Mouse (Mus musculus) MEL (cell line): ENCODE results near the gene Ddi2. TPM values are rescaled to one million over a fixed set of nuclear protein-coding genes. Genes with fewer than 3 reads are reported as not detected.
A peak's percentile ranks its signal among the peaks of the same experiment; 100 is the strongest.

Experiments
- DNase-seq: peaks from one replicate; pipeline ENCODE4 v3.0.0; 2011; ENCODE audit warnings: low read depth, low spot score
- H3K27ac ChIP-seq: 2 replicates; pipeline ENCODE4 v1.5.1; 2012; ENCODE audit warnings: low read depth, mild to moderate bottlenecking, control low read depth, low read length, moderate library complexity; ENCODE audit not compliant: control insufficient read depth
- H3K27me3 ChIP-seq, 2 experiments: fragments of 150-350 bp in 1 of 2; sonication (generic) in 1 of 2; 2 replicates each; pipeline ENCODE4 v1.6.1; 2012; ENCODE audit warnings: low read length in 2 of 2, mild to moderate bottlenecking in 2 of 2, improper control_type of control experiment in 1 of 2, moderate library complexity in 1 of 2; ENCODE audit not compliant: insufficient read depth in 2 of 2, control insufficient read depth in 1 of 2
- H3K36me3 ChIP-seq, 2 experiments: 2 replicates each; pipeline ENCODE4 v1.6.1; 2012 to 2014; ENCODE audit warnings: low read length in 2 of 2, improper control_type of control experiment in 1 of 2, inconsistent platforms in 1 of 2, mild to moderate bottlenecking in 1 of 2; ENCODE audit not compliant: insufficient read depth in 2 of 2, control insufficient read depth in 1 of 2
- H3K4me1 ChIP-seq, 2 experiments: fragments of 150-350 bp in 1 of 2; sonication (generic) in 1 of 2; 2 replicates each; pipeline ENCODE4 v1.6.1; 2012; ENCODE audit warnings: low read length in 2 of 2, improper control_type of control experiment in 1 of 2, mild to moderate bottlenecking in 1 of 2; ENCODE audit not compliant: insufficient read depth in 2 of 2, control insufficient read depth in 1 of 2
- H3K4me3 ChIP-seq, 2 experiments: fragments of 150-350 bp in 1 of 2; sonication (generic) in 1 of 2; 2 replicates each; pipeline ENCODE4 v1.5.1; 2012; ENCODE audit warnings: low read depth in 2 of 2, low read length in 2 of 2, mild to moderate bottlenecking in 2 of 2, moderate library complexity in 2 of 2, control low read depth in 1 of 2, improper control_type of control experiment in 1 of 2; ENCODE audit not compliant: control insufficient read depth in 1 of 2, insufficient read depth in 1 of 2
- H3K79me2 ChIP-seq: 2 replicates; pipeline ENCODE4 v1.6.1; 2012; ENCODE audit warnings: mild to moderate bottlenecking, low read length, moderate library complexity; ENCODE audit not compliant: control insufficient read depth, poor library complexity, insufficient read depth
- H3K9ac ChIP-seq: 2 replicates; pipeline ENCODE4 v1.6.1; 2012; ENCODE audit warnings: low read depth, mild to moderate bottlenecking, control low read depth, low read length, moderate library complexity; ENCODE audit not compliant: control insufficient read depth, poor library complexity, severe bottlenecking
- H3K9me3 ChIP-seq: fragments of 150-350 bp; sonication (generic); replicated peaks from 2 replicates; pipeline ENCODE4 v1.6.1; 2012; ENCODE audit warnings: mild to moderate bottlenecking, low read length, improper control_type of control experiment, moderate library complexity; ENCODE audit not compliant: insufficient read depth
- CHD1 ChIP-seq: IDR thresholded peaks from 2 replicates; pipeline ENCODE4 v1.6.1; 2012; ENCODE audit warnings: low read depth, mild to moderate bottlenecking, inconsistent platforms, low read length, improper control_type of control experiment
- E2F4 ChIP-seq: IDR thresholded peaks from 2 replicates; pipeline ENCODE4 v1.6.1; 2011; ENCODE audit warnings: low read depth, low read length, improper control_type of control experiment, borderline replicate concordance
- EP300 ChIP-seq, 2 experiments: IDR thresholded peaks; 2 replicates each; pipeline ENCODE4 v1.6.1; 2011; ENCODE audit warnings: improper control_type of control experiment in 2 of 2, low read length in 2 of 2, low read depth in 1 of 2, mild to moderate bottlenecking in 1 of 2
- ETS1 ChIP-seq: IDR thresholded peaks from 2 replicates; pipeline ENCODE4 v1.6.1; 2012; ENCODE audit warnings: low read depth, mild to moderate bottlenecking, inconsistent platforms, low read length, improper control_type of control experiment, moderate library complexity
- GABPA ChIP-seq: IDR thresholded peaks from 2 replicates; pipeline ENCODE4 v1.6.1; 2012; ENCODE audit warnings: low read depth, mild to moderate bottlenecking, inconsistent platforms, low read length, improper control_type of control experiment, moderate library complexity
- GATA1 ChIP-seq: IDR thresholded peaks from 2 replicates; pipeline ENCODE4 v1.6.1; 2011; ENCODE audit warnings: low read depth, low read length, improper control_type of control experiment
- HCFC1 ChIP-seq: IDR thresholded peaks from 2 replicates; pipeline ENCODE4 v1.6.1; 2012; ENCODE audit warnings: low read depth, mild to moderate bottlenecking, inconsistent platforms, low read length, improper control_type of control experiment, moderate library complexity
- MAZ ChIP-seq: IDR thresholded peaks from 2 replicates; pipeline ENCODE4 v1.6.1; 2012; ENCODE audit warnings: low read depth, mild to moderate bottlenecking, inconsistent platforms, low read length, improper control_type of control experiment
- MXI1 ChIP-seq: IDR thresholded peaks from 2 replicates; pipeline ENCODE4 v1.6.1; 2011; ENCODE audit warnings: mild to moderate bottlenecking, low read depth, low read length, improper control_type of control experiment
- NELFE ChIP-seq: IDR thresholded peaks from 2 replicates; pipeline ENCODE4 v1.6.1; 2011; ENCODE audit warnings: low read depth, low read length, improper control_type of control experiment
- POLR2A ChIP-seq, 2 experiments: IDR thresholded peaks; 2 replicates each; pipeline ENCODE4 v1.6.1; 2011 to 2012; ENCODE audit warnings: low read length in 2 of 2, mild to moderate bottlenecking in 2 of 2, control low read depth in 1 of 2, improper control_type of control experiment in 1 of 2, low read depth in 1 of 2, moderate library complexity in 1 of 2; ENCODE audit not compliant: control insufficient read depth in 1 of 2, insufficient read depth in 1 of 2, poor library complexity in 1 of 2
- POLR2AphosphoS2 ChIP-seq: IDR thresholded peaks from 2 replicates; pipeline ENCODE4 v1.6.1; 2011; ENCODE audit warnings: low read length, improper control_type of control experiment
- RAD21 ChIP-seq: IDR thresholded peaks from 2 replicates; pipeline ENCODE4 v1.6.1; 2011; ENCODE audit warnings: mild to moderate bottlenecking, low read depth, low read length, improper control_type of control experiment
- RCOR1 ChIP-seq: IDR thresholded peaks from 2 replicates; pipeline ENCODE4 v1.6.1; 2012; ENCODE audit warnings: low read depth, mild to moderate bottlenecking, inconsistent platforms, low read length, improper control_type of control experiment
- SIN3A ChIP-seq: IDR thresholded peaks from 2 replicates; pipeline ENCODE4 v1.6.1; 2012; ENCODE audit warnings: low read length, improper control_type of control experiment, inconsistent platforms
- TAL1 ChIP-seq: IDR thresholded peaks from 2 replicates; pipeline ENCODE4 v1.6.1; 2012; ENCODE audit warnings: mild to moderate bottlenecking, inconsistent platforms, low read length, moderate library complexity, mixed read lengths
- TBP ChIP-seq: IDR thresholded peaks from 2 replicates; pipeline ENCODE4 v1.8.0; 2011; ENCODE audit warnings: low read depth, low read length, improper control_type of control experiment
- TCF12 ChIP-seq: IDR thresholded peaks from 2 replicates; pipeline ENCODE4 v1.6.1; 2014; ENCODE audit warnings: low read depth, mild to moderate bottlenecking, inconsistent platforms, low read length, improper control_type of control experiment, moderate library complexity
- ZC3H11A ChIP-seq: IDR thresholded peaks from 2 replicates; pipeline ENCODE4 v1.6.1; 2012; ENCODE audit warnings: low read depth, mild to moderate bottlenecking, inconsistent platforms, low read length, improper control_type of control experiment
- polyA plus RNA-seq, 2 experiments: library from polyadenylated mRNA; stranded (reverse) in 1 of 2; unstranded in 1 of 2; fragments of >175 nt in 1 of 2; fragments of >200 nt in 1 of 2; gene quantifications; 2 replicates each; pipeline versions ENCODE4 v1.2.1 to v1.2.4; 2012; ENCODE audit warnings: low replicate concordance in 2 of 2, low read depth in 1 of 2; ENCODE audit not compliant: insufficient read length in 2 of 2, insufficient read depth in 1 of 2, missing spikeins in 1 of 2
- total RNA-seq: library from RNA; depleted of rRNA; stranded (reverse); fragments of 300-350 nt; gene quantifications from 2 replicates; pipeline ENCODE4 v1.2.3, GENCODE M21; 2012

Ddi2 gene
- total and polyA plus RNA-seq, 3 experiments = 40.7 to 42.8 TPM; not detected in 1

DNA sequence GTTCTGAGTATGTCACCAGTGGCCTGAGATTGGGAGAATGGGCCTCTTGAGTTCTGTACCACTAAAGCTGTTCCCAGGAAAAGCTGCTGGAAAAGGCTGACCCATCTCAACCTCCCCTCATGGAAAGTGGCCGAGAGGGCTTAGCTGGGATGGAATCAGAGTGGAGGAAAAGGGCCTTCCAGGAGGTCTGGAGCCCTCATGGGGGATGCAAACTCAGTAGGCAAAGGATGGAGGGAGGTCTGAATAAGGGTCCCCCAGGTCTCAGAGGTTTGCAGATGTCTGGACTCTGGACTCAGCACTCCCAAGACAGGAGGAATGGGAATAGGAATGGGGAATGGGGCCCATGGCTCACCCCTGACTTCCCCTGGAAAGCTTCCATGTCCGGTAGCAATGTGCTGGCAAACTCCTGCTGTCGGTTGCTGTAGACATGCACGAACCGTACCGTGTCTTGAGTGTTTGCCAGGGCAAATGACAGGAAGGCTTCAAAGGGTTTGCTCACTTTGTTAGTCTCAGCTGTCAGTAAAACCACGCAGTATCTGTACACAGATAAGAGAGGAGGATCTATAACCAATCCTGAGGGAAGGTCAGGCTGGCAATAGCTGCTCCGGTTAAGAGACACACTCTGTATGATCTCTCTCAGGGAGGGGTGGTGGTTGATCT, 46.4 kb upstream of the Ddi2 start:
- Histone ChIP-seq H3K79me2 (no peaks in the 10 kb centered on the region), H3K4me3 (no peak overlapping the region), H3K4me1 (peaks cover 17 to 29% of the 10 kb centered on the region in 2 experiments), H3K27ac (no peak overlapping the region; the same call in 1 of the 2 replicates)
- TF ChIP-seq ETS1 (peak; percentile 69), EP300 (IDR thresholded peaks at IDR 0.05; ENCODE audit: low read depth in 1 of 2, low read length in 2 of 2) (peak; percentile 10; a peak in 1 of 4 replicates), RCOR1 (no peak), TBP (no peak), CHD1 (no peak)
- TF ChIP-seq, all 39 proteins: peak for 2
- no peaks in the 10 kb centered on the region for H3K27me3 ChIP-seq
- H3K9ac ChIP-seq = no peak overlapping the region
- peaks cover 0 to 31% of the 10 kb centered on the region in 2 experiments; a peak in 2 of 4 replicates for H3K36me3 ChIP-seq
- H3K9me3 ChIP-seq = no peaks in the 10 kb centered on the region
- peak; percentile 28 for DNase-seq

DNA sequence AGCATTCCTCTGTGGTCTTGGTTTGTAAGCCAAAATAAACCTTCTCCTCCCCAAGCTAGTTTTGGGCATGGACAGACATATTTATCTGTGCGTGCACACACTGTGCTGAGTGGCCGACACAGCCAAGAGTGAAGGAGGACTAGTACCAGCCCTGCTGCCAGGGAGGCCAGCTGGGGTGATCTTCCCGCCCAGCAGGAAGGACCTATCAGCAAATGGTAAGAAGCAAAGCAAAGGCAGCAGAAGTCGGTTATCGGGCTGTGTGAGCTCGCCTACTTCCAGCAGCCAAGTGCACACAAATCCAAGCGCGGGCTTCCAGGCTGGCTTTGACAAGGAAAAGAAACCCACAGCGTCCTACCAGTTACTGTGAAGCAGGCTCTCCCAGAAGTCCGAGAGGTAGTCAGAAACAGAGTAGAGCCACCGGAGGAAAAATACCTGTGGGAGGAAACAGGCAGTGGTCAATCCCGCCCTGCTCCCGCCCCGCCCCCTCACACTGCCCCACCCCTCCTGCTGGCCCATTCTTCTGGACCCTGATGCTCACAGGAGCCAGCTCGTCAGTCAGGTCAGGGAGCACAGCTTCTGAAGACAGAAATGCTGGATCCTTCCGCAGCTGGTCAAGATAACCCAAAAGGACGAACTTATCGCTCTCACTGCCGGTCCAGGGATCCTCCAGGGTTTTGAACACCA, 44.3 kb upstream of the Ddi2 start:
- H3K4me3 ChIP-seq = peak overlapping the region; percentile 40 to 43

More for the DNA sequence above, 44.3 kb upstream of the Ddi2 start:
- peak overlapping the region; percentile 71 for H3K27ac ChIP-seq
- H3K4me1 ChIP-seq = peaks cover 17 to 29% of the 10 kb centered on the region in 2 experiments
- H3K9me3 ChIP-seq = no peaks in the 10 kb centered on the region
- no peaks in the 10 kb centered on the region for H3K27me3 ChIP-seq
- H3K36me3 ChIP-seq = peaks cover 0 to 31% of the 10 kb centered on the region in 2 experiments; a peak in 2 of 4 replicates
- H3K9ac ChIP-seq = peak overlapping the region; percentile 57
- TF ChIP-seq MAZ (no peak), TAL1 (peak; percentile 43), TCF12 (peak; percentile 46; the same call in 1 of the 2 replicates), ETS1 (peak; percentile 60), GABPA (no peak), POLR2A (IDR thresholded peaks at IDR 0.05; ENCODE audit: control insufficient read depth in 1 of 2, insufficient read depth in 1 of 2, low read depth in 1 of 2, low read length in 2 of 2, poor library complexity in 1 of 2) (peak in 1 of 2 experiments; percentile 63; a peak in 2 of 4 replicates), MXI1 (peak; percentile 31), NELFE (peak; percentile 36; the same call in 1 of the 2 replicates), HCFC1 (0 out of 2 replicates have a peak, but pooled peaks have one; percentile 10), ZC3H11A (no peak), GATA1 (peak; percentile 49; the same call in 1 of the 2 replicates), RCOR1 (0 out of 2 replicates have a peak, but pooled peaks have one; percentile 5), EP300 (IDR thresholded peaks at IDR 0.05; ENCODE audit: low read depth in 1 of 2, low read length in 2 of 2) (peak in 1 of 2 experiments; percentile 41; a peak in 2 of 4 replicates), RAD21 (no peak), POLR2AphosphoS2 (no peak), SIN3A (peak; percentile 47), TBP (peak; percentile 70; the same call in 1 of the 2 replicates), E2F4 (peak; percentile 84)
- H3K79me2 ChIP-seq = no peaks in the 10 kb centered on the region
- peak; percentile 85 for DNase-seq
